Mouse (Mus musculus) testis, adult 2 months (tissue): ENCODE data around the gene Sema7a. TPM values are rescaled to one million over a fixed set of nuclear protein-coding genes. Genes with fewer than 3 reads are reported as not detected.

Source experiments
- H3K27ac ChIP-seq: fragments of 200-500 bp; 2 replicates; pipeline ENCODE4 v1.5.1; 2012; ENCODE audit warnings: low read depth, low read length; ENCODE audit not compliant: control insufficient read depth, insufficient read depth
- H3K27me3 ChIP-seq: fragments of 200-500 bp; 2 replicates; pipeline ENCODE4 v1.6.1; 2012; ENCODE audit warnings: mild to moderate bottlenecking, low read length, moderate library complexity; ENCODE audit not compliant: control insufficient read depth, insufficient read depth
- H3K36me3 ChIP-seq: fragments of 200-500 bp; 2 replicates; pipeline ENCODE4 v1.6.1; 2012; ENCODE audit warnings: mild to moderate bottlenecking, low read length; ENCODE audit not compliant: control insufficient read depth, insufficient read depth
- H3K4me1 ChIP-seq: fragments of 200-500 bp; 2 replicates; pipeline ENCODE4 v1.6.1; 2012; ENCODE audit warnings: low read length; ENCODE audit not compliant: control insufficient read depth, insufficient read depth
- H3K4me3 ChIP-seq: fragments of 200-500 bp; 2 replicates; pipeline ENCODE4 v1.5.1; 2012; ENCODE audit warnings: low read depth, mild to moderate bottlenecking, low read length, moderate library complexity, mixed read lengths; ENCODE audit not compliant: control insufficient read depth
- CTCF ChIP-seq: fragments of 200-500 bp; IDR thresholded peaks from 2 replicates; pipeline ENCODE4 v1.5.1; 2012; ENCODE audit warnings: low read depth, mild to moderate bottlenecking, inconsistent platforms, low read length, moderate library complexity; ENCODE audit not compliant: control insufficient read depth, insufficient read depth, insufficient replicate concordance
- POLR2A ChIP-seq: fragments of 200-500 bp; IDR thresholded peaks from 2 replicates; pipeline ENCODE4 v1.6.1; 2012; ENCODE audit warnings: low read depth, mild to moderate bottlenecking, inconsistent platforms, low read length, moderate library complexity; ENCODE audit not compliant: control insufficient read depth
- polyA plus RNA-seq: library from polyadenylated mRNA; depleted of rRNA; stranded (reverse); fragments of >200 nt; gene quantifications from 2 replicates; pipeline ENCODE4 v1.2.3, GENCODE M21; 2012

The Sema7a gene
- polyA plus RNA-seq, 1 experiment: 27.9 TPM

DNA sequence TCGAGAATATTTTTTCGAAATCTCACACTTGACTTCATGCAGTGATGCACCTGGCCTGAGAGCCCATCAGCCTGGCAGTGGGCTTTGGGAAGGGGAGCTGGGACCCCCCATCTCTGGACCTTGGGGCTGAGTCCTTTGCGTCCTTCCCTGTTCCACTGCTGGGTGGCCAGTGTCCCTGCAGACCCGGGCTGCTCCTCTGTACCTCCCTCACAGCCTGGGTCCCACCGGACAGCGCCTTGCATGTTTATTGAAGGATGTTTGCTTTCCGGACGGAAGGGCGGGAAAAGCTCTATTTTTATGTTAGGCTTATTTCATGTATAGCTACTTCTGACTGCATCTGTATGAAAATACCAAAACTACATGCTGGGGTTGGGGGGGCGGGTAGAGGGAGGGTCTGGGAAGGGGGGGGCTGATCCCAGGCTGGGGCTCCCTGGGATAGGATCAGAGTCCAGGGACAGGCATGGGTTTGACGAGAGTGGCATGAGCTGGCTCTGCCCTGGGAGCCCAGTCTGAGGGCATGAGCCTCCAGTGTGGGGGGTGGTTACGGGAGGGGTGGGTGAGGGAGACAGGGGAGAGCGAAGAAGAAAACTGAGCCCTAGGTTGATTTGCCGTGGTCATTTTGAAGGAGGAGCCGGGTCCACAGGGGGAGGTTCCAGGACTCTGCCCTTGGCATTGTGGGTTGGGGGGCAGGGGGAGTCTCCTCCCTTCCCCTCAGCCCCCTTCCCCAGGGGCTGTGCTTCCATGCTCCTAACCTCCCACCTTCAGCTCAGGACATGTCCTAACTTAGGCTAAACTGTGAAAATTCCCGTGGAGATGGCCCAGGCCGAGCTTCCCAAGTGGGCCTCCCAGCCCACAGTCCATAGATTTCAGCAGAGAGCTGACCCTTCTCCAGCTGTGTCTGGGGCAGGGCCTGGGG, 22.2 kb downstream of the Sema7a start:
- Histone ChIP-seq H3K4me1 (no peaks in the 10 kb centered on the region; the same call in 1 of the 2 replicates), H3K4me3 (no peak overlapping the region), H3K36me3 (no peaks in the 10 kb centered on the region), H3K27me3 (no peaks in the 10 kb centered on the region), H3K27ac (no peak overlapping the region)
- TF ChIP-seq CTCF: no peak
- no peak for TF ChIP-seq POLR2A

DNA sequence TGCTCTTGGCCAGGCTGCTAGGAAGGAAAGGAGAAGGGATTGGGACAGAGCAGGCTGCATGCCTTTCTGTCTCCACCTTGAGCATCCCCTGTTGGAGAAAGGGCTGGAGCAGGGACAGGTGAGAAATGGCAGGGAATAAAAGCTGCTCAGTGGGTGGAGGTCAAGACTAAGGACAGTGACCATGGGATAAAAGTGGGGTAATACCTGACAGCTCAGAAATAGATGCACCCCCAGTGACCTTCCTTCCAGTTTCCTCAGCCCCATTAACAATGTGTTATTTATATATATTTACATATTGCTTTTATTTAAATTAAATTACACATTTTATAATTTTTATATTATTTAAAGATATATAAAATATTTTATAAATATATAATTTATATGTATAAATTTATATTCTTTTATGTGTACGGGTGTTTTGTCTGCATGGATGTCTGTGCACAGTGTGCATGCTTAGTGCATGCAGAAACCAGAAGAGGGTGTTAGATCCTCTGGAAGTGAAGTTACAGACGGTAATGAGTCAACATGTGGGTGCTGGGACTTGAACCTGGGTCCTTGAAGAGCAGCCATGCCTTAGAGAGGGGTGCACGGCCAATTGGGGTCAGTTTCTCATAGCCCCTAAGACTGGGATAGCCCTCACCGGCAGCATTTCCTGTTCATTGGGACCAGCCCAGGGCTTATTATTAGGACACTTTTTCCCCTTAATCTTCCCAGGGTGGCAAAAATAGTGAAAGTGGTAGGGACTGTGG, 23.5 kb downstream of the Sema7a start:
- H3K27ac ChIP-seq: no peak overlapping the region
- no peaks in the 10 kb centered on the region for H3K36me3 ChIP-seq
- H3K27me3 ChIP-seq: no peaks in the 10 kb centered on the region
- TF ChIP-seq POLR2A (no peak), CTCF (no peak)
- peaks cover 3% of the 10 kb centered on the region; the same call in 1 of the 2 replicates for H3K4me1 ChIP-seq
- H3K4me3 ChIP-seq: no peak overlapping the region

DNA sequence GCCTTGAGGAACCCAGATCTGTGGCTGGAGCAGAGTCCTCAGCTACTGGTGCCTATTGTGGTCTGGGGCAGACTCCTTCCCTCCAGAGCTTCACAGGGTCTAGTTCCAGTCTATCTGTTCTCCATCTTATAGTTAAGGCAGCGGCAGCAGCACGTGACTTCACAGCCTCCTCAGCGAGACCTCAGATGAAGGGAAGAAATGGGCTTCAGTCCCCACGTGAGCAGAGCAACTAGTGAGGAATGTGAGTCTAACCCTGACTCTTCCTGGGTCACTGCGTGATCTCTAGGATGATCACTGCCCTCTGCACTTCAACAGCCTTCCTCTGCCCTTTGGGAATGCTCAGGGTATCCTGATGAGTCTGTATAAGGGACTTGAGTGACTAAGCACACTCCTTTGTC, 24.1 kb downstream of the Sema7a start:
- no peaks in the 10 kb centered on the region for H3K36me3 ChIP-seq
- no peaks in the 10 kb centered on the region for H3K27me3 ChIP-seq
- no peak overlapping the region for H3K4me3 ChIP-seq
- peaks cover 5% of the 10 kb centered on the region for H3K4me1 ChIP-seq
- H3K27ac ChIP-seq: 0 out of 2 replicates have a peak overlapping the region, but pooled peaks have one; percentile 7
- TF ChIP-seq CTCF (no peak), POLR2A (no peak)

DNA sequence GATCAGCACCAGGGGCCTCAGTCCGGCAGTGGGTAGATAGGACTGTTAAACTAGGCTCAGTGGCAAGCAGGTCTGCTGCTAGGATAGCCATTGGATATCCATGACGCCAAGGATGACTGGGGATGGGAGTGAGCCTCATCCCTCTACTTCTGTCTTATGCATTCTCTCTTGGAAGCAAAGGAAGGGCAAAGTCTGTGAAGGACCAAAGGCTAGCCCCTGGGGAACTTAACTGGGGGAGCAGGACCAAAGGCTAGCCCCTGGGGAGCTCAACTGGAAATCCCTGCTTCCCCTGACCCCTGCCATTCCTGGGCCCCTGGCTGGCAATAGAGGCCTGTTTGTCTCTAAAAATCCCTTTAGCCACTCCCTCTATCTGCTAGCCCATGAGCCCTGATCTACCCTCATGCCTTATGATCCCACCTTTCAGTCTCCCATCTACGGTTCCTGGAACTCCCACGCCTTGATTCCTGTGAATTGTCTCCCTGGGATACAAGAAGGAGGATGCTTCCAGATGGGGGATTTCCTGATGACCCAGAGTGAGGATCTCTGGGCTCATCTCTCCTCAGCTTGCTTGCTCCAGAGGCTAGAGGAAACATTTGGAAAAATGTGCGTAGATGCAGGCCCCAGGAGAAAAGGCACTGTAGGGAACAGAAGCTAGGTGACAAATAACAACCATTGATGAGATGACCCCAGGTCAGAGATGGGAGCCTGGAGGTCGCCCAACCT, 24.8 kb downstream of the Sema7a start:
- Histone ChIP-seq H3K27ac (no peak overlapping the region; the same call in 1 of the 2 replicates), H3K36me3 (no peaks in the 10 kb centered on the region), H3K4me1 (peaks cover 5% of the 10 kb centered on the region), H3K27me3 (no peaks in the 10 kb centered on the region), H3K4me3 (no peak overlapping the region)
- TF ChIP-seq CTCF: no peak
- TF ChIP-seq POLR2A: no peak

DNA sequence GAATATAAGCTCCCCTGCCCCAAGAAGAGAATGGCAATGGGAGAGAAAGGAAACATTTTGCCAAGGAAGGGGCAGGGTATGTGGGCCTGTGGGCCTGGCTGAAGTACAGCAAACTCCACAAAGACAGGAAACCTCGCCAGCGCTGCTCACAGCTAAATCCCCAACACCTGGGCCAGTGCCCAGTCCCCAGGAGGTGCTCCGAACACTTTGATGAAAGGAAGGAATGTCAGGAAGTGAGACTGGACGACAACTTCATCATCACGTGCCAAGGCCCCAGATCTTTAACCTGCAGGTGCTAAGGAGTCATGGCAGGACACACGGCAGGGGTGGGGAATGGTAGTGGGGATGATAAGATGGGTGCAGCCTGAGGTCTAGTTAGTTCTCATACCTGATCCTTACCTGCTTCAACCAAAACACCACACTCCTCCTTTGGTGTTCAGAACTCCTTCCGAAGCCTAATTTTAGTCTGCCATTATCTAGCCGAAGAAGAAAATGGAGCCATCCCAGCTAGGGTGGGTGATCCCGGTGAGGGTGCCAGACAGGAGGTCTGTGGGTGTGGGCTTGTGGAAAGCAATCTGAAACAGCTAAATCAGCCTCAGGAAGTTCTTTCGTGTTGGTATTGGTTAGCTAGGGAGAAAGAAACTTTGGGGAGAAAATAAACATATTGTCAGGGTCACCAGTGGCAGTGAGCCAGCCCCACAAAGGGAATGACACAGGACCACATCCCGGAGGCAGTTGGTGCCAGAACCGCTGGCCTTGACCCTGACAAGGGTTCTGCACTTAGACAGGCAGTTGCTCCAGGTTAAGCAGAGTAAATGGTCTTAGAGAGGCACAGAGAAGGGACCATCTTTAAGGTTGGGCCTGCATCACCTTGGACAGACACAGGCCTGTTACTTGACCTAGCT, 25.6 kb downstream of the Sema7a start:
- H3K27me3 ChIP-seq: no peaks in the 10 kb centered on the region
- H3K27ac ChIP-seq: peak overlapping the region; percentile 51; the same call in 1 of the 2 replicates
- no peak for TF ChIP-seq CTCF
- TF ChIP-seq POLR2A: no peak
- no peak overlapping the region for H3K4me3 ChIP-seq
- H3K4me1 ChIP-seq: peaks cover 5% of the 10 kb centered on the region
- H3K36me3 ChIP-seq: no peaks in the 10 kb centered on the region

DNA sequence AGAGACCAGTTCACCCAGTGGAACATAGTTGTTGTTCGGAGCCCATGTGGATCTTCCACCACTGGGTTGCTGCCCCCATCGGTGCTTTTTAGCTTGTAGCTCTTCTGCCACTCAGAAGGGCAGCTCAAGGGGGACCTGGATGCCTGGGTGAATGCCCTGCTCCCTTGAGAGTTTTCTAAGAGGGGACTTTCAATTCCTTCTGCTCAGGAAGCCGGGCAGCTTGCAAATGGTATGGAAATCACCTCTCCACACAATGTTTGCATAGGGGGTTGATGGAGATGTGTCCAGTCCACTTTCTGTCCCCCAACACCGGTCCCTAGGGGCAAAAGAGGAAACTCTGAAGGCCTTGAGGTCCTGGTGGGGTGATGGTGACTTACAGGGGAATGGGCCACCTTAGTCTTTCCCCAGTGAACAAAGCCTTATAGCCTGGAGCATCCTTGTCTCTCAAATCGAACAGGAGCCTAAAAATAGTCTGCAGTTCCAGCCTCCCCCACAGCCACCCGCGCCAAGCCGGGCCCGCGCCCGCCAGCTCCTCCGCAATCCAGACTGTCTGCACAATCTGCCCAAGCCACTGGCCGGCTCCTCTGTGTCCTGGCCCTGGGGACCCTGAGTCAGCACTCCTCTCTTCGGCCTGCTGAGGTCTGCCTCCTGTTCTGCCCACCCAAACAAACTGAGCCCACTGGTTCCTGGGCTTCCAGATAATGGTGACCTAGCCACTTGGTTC, 27.5 kb downstream of the Sema7a start:
- peaks cover 5% of the 10 kb centered on the region for H3K4me1 ChIP-seq
- peak overlapping the region; percentile 45 for H3K27ac ChIP-seq
- H3K27me3 ChIP-seq: no peaks in the 10 kb centered on the region
- no peaks in the 10 kb centered on the region for H3K36me3 ChIP-seq
- no peak for TF ChIP-seq POLR2A
- no peak for TF ChIP-seq CTCF
- no peak overlapping the region for H3K4me3 ChIP-seq
